Mouse (Mus musculus) liver, adult 10 weeks (tissue): ENCODE data around the gene Cdhr4. TPM values are rescaled to one million over a fixed set of nuclear protein-coding genes. Genes with fewer than 3 reads are reported as not detected.

Experiments
- polyA plus RNA-seq: library from polyadenylated mRNA; stranded (reverse); fragments of 350-450 nt; fragmentation: Illumina TruSeq; extraction: RNeasy Lipid Tissue Mini Kit (QIAGEN cat#74804); gene quantifications from one replicate; pipeline ENCODE4 v1.2.3, GENCODE M21; 2014; ENCODE audit warnings: low read depth, low replicate concordance

Gene Cdhr4
- not detected for polyA plus RNA-seq

DNA sequence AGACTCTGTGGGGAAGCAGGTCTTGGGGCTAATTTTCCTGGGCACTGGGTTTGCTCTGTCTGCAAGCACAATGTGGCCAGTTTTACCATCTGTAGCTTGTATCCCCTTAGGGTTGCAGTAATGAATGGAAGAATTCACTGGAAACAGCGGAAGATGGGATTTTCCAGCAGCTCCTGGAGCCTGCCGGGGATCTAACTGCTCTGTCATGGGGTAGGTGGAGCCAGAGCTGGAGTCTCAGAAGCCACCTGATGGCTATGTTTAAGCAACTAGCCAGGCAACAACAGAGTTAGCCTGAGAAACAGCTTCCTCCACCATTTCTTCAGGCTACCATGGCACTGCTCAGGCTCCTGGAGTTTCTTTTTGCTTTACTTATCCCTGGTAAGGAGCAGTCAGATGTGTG is at the start of gene Cdhr4:
Gene Cdhr4, plus strand, starts transcription at position 301 of the 400 bp plus-strand sequence.

GRCm38 (mm10) chr9:107949922-107950235 is 42.4 kb upstream of the Cdhr4 start, which contains the start of gene Traip:
Traip (plus strand) TSS chr9:107950136.

DNA sequence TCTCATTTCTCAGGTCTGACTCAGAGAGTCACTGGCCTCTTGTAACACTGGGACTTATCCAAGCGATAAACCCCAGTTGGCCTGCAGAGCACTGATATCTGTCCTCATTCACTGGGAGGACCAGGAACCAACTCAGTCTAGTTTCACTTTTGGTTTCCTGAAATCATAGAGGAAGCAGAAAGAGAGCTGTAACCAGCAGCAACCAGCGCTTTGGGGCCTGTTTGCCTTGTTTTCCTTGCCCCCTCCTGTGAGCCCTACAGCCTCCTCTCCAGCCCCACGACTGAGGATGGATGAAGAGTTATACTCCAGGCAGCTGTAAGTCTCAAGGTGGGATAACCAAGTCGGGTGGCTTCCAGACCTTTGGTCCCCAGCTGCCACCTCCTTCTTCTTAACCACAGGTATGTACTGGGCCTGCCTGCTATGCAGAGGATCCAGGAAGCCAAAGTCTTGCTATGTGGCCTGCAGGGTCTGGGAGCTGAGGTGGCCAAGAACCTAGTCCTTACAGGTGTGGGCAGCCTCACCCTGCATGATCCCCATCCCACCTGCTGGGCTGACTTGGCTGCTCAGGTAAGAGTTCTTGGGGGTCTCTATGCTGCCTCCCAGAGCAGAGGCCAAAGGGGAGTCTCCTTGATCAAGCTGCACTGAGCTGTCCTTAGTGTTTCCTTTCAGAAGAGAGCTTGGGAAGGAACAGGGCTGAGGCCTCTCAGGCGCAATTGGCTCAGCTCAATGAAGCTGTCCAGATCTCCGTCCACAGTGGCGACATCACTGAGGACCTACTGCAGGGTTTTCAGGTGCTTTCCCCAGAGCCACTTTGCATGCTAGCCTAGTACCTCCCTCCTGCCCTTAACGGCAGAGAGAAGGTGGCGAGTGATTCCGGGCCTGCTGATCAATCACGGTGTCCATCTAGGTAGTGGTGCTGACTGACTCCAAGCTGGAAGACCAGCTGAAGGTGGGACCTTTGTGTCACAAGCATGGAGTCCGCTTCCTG is 16.6 kb upstream of the Cdhr4 start, which contains the start of gene Uba7:
Gene Uba7, plus strand, starts transcription at position 107 of the 988 bp plus-strand sequence.

GRCm38 (mm10) chr9:107982681-107983346 is 9.5 kb upstream of the Cdhr4 start, which contains the start of gene Gm20661:
Gm20661 (plus strand) TSS chr9:107983058.

GRCm38 (mm10) chr9:107985131-107986119 is 6.9 kb upstream of the Cdhr4 start, which contains the start of gene Inka1:
Inka1 (minus strand) TSS chr9:107985879.

GRCm38 (mm10) chr9:107996049-107996448 is 3.8 kb downstream of the Cdhr4 start, which contains the start of gene Gm20662:
Gm20662 (plus strand) TSS chr9:107996349.

GRCm38 (mm10) chr9:108001922-108002770 is 9.8 kb downstream of the Cdhr4 start, which contains the start of gene Ip6k1:
Ip6k1 (plus strand) TSS chr9:108002501.

GRCm38 (mm10) chr9:108049016-108049455 is 56.7 kb downstream of the Cdhr4 start, which contains the start of gene Gmppb:
Gmppb (plus strand) TSS chr9:108049242.

Other genes starting within 250 kb of the Cdhr4 start
- gene Rbm5, start 221.5 kb upstream of the Cdhr4 start, polyA plus RNA-seq, result 54.1 TPM
- 42.4 TPM for gene Rbm6, start 119.3 kb upstream of the Cdhr4 start, polyA plus RNA-seq
- 0.37 TPM for gene Mon1a, start 104.3 kb upstream of the Cdhr4 start, polyA plus RNA-seq
- gene Mst1r, start 85.6 kb upstream of the Cdhr4 start, polyA plus RNA-seq, result not detected
- not detected for gene Actl11, start 64.0 kb upstream of the Cdhr4 start, polyA plus RNA-seq
- gene Camkv, start 56.8 kb upstream of the Cdhr4 start, polyA plus RNA-seq, result not detected
- 0.13 TPM for gene Traip, start 42.4 kb upstream of the Cdhr4 start, polyA plus RNA-seq
- 1.1 TPM for gene Uba7, start 17.0 kb upstream of the Cdhr4 start, polyA plus RNA-seq
- gene Gm20661, start 9.4 kb upstream of the Cdhr4 start, polyA plus RNA-seq, result not detected
- not detected for gene Inka1, start 6.6 kb upstream of the Cdhr4 start, polyA plus RNA-seq
- gene Gm20662, start 3.9 kb downstream of the Cdhr4 start, polyA plus RNA-seq, result not detected
- gene Ip6k1, start 10.0 kb downstream of the Cdhr4 start, polyA plus RNA-seq, result 24.5 TPM
- gene Gmppb, start 56.7 kb downstream of the Cdhr4 start, polyA plus RNA-seq, result 2.0 TPM
- gene Amigo3, start 60.7 kb downstream of the Cdhr4 start, polyA plus RNA-seq, result not detected
- gene Mst1, start 87.9 kb downstream of the Cdhr4 start, polyA plus RNA-seq, result 9.9 TPM
- gene Rnf123, start 90.8 kb downstream of the Cdhr4 start, polyA plus RNA-seq, result 1.7 TPM
- 28.2 TPM for gene Apeh, start 102.1 kb downstream of the Cdhr4 start, polyA plus RNA-seq
- gene Bsn, start 197.9 kb downstream of the Cdhr4 start, polyA plus RNA-seq, result not detected